Mouse (Mus musculus) layer of hippocampus, postnatal 25 days (tissue): Measurements from ENCODE around the gene Nacc2. TPM values are rescaled to one million over a fixed set of nuclear protein-coding genes. Genes with fewer than 3 reads are reported as not detected.

Experiments used
- DNase-seq, 2 experiments: peaks; one replicate each; pipeline ENCODE4 v3.0.0; 2022; ENCODE audit warnings: mixed read lengths in 2 of 2, low spot score in 1 of 2; ENCODE audit errors: extremely low spot score in 1 of 2
- total RNA-seq, 2 experiments: library from RNA; stranded (reverse); gene quantifications; 2 replicates each; pipeline ENCODE4 v1.2.3; 2021

Gene Nacc2
- total RNA-seq, 2 experiments from 2014 or later: 58.7 to 63.4 TPM

- peak; percentile 100 for DNase-seq
Observed at GRCm38 (mm10) chr2:26140292-26140819, 17.3 kb upstream of the Nacc2 start.

GRCm38 (mm10) chr2:26139545-26140206 is 16.7 kb upstream of the Nacc2 start:
- DNase-seq: peak in 1 of 2 experiments; percentile 32

GRCm38 (mm10) chr2:26139034-26139544 is 16.1 kb upstream of the Nacc2 start:
- DNase-seq: no peak

GRCm38 (mm10) chr2:26138252-26139033 is 15.4 kb upstream of the Nacc2 start:
- DNase-seq: no peak

DNA sequence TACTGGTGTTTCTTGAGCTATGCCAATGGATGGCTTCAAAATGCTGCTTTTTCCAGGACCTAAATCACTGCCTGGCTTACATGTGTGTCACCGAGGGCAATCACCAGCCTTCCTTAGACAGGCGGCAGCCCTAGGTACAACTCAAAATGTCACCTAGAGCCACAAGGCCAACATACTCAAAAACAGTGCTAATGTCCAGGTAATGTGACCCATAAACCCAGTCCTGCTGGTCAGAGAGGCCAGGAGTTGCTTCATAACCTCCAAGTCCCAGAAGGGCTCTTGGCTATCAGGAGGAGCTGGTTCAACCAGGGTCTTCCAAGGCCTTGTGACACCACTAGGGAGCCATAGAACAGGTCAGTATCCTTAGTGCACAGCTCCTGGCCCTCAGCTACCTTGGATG is 11.6 kb upstream of the Nacc2 start:
- no peak for DNase-seq

- DNase-seq: peak; percentile 76 to 89
Observed at GRCm38 (mm10) chr2:26132628-26133551, 9.9 kb upstream of the Nacc2 start.

DNA sequence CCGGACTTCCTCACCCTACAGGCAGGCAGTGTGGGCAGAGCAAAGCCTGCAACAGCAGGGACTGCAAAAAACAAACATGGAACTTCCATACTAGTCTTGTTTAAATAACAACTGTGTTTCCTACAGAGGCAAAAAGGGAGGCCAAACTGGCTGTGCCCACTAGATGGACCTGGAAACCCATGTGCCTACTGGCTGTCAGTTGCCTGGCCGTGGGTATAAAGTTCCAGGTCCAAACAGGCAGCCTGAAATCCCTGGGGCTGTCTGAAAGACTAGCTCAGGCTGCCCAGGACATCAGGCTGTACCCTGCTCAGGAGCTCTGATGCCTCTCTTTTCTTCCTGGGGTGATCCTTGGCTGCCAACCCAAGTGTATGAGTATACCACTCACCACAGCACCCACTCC is 8.3 kb upstream of the Nacc2 start:
- no peak for DNase-seq

DNA sequence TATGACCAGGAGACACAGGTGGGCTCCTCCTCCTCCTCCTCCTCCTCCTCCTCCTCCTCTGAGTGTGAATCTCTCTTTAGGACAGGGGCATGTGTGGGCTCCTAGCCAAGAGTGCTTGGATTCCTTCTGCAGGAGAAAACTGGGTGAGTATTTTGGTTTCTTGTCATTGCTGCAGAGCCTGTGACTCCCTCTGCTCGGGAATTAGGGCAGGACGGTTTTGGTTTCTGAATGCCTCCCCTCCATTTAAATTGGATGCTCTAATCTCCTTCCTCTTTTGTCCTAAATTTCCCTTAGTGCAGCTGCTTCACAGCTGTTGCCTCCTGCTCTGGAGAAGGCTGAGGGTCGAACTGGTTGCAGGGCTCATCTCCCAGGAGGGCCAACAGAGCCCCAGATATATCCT is 6.9 kb upstream of the Nacc2 start:
- no peak for DNase-seq

GRCm38 (mm10) chr2:26129346-26129745 is 6.3 kb upstream of the Nacc2 start:
- no peak for DNase-seq

DNA sequence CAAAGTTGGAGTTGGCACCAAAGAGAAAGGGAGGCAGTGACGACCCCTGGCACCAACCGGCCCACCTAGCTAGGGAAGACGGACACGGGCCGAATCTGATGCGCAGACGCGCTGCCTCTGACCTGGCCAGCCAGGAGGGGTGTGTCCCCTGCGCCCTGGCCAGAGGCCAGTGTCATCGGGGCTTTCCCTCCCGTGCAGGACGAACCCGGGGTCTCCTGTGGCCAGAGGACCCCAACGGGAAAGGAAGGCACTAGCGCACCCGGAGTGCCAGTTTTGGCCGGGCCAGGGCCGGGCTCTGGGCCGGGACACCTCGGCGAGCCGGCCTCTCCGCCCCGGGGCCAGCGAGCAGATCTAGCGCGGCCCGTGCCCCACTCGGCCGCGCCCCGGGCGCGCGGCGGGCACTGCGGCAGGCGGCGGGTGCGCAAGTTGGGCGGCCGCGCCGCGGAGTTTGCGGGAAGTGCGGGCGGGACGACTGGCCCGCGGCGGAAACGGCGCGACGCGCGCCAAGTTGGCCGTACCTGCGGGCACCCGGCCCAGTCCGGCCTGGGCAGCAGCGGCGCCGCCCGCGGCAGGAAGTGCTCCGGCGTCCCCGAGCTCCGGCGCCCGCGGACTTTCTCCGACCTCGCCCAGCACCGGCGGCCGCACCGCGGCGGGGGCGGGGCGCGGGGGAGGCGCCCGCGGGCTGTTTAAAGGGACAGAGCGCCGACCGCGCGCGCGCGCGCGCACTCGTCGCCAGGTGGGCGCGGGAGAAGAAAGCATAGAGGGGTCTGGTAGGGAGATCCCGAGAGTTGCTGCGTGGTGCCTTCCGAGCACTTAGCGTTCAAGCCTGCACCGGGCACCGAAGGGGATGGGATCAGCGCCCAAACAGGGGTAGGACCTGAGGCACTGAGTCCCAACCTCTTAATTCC is 595 bp downstream of the Nacc2 start:
- peak in 1 of 2 experiments; percentile 22 for DNase-seq

DNA sequence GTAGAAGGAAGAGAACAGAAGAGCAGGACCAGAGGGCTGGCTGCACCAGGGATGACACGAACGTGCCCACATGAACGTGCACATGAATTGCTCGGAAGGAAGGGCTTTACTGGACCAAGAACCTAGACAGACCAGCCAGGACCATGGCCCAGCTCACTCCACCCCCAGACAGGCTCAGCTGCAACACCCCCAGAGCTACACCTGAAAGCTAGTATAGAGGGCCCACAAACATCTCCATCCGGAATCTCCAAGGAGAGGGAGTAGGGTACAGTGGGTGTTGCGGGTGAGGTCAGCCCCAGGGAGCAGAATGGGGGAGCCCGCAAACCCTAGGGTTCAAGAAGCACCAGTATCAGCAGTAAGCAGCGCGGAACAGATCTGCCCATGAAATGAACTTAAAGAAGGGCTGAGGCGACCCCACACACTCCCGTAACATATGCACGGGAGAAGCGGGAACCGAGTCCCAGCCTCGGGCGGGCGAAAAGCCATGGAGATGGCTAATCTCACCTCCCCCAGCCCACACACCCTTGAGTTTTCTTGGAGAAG is 1.4 kb downstream of the Nacc2 start:
- DNase-seq: no peak

DNA sequence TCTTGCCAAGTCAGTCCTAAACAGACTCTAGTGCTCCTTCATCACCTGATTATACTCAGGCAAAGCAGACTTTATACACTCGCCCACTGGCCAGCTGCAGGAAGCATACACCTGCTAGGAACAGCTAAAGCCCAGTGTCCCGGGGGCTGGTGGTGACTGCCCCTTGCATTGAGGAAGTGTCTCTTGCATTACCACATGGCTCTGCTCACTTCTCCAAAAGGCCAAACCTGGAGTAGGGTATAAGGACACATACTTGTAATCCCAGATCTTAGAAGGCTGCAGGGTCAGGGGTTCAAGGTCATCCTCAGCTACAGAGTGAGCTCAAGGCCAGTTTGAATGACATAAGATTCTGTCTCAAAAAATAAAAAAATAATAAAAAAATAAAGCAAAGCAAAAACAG is 3.4 kb downstream of the Nacc2 start:
- no peak for DNase-seq

GRCm38 (mm10) chr2:26119310-26119592 is 3.8 kb downstream of the Nacc2 start:
- DNase-seq: no peak

- no peak for DNase-seq
Observed at GRCm38 (mm10) chr2:26118584-26119309, 4.3 kb downstream of the Nacc2 start.

DNA sequence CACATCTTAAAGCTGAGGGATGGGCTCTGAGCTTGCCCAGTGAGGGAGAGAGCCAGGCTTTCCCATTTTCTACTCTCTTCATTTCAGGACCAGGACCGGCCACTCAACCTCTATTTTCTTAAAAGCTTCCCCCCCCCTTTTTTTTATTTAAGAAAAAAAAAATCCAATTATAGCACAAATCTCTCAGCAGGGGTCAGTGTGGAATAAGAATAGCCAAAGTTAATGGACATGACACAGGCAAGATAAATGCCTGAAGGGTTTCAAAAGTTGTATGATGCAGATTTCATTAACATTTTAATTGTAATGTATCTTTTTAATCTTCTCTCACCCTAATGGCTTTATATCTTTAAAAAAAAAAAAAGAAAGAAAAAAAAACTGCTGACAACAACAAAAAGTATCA is 5.4 kb downstream of the Nacc2 start:
- no peak for DNase-seq

- DNase-seq: no peak
Observed at GRCm38 (mm10) chr2:26116550-26116949, 6.5 kb downstream of the Nacc2 start.

- no peak for DNase-seq
Observed at GRCm38 (mm10) chr2:26115215-26115614, 7.8 kb downstream of the Nacc2 start.

- DNase-seq: no peak
Observed at GRCm38 (mm10) chr2:26108237-26108636, 14.8 kb downstream of the Nacc2 start.

DNA sequence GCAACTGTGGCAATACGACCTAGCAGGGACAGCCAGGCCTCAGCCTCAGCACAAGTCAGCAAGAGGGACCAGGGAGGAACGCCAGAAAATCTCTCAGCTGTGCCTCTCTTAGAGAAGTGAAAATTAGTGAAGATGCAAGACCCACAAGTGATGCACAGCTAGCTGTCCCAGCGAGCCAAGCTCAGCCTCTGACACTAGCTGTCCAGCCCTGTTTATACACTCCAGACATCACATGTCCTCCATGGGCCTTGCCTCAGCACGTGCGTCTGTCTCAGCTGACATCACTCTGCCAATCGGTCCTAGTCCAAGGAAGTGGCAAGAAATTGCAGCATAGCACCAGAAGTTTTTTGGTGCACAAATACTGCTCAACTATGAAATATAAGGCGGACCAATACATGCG is 16.0 kb downstream of the Nacc2 start:
- DNase-seq: no peak
